Mouse (Mus musculus): ENCODE measurements around the gene Rbm38.

The Rbm38 gene

GRCm38 (mm10) chr2:173017940-173018339, 2.4 kb upstream of the Rbm38 start:
- DNase-seq, result peak; percentile 57

GRCm38 (mm10) chr2:173018618-173019017, 1.7 kb upstream of the Rbm38 start:
- DNase-seq, result no peak

DNA sequence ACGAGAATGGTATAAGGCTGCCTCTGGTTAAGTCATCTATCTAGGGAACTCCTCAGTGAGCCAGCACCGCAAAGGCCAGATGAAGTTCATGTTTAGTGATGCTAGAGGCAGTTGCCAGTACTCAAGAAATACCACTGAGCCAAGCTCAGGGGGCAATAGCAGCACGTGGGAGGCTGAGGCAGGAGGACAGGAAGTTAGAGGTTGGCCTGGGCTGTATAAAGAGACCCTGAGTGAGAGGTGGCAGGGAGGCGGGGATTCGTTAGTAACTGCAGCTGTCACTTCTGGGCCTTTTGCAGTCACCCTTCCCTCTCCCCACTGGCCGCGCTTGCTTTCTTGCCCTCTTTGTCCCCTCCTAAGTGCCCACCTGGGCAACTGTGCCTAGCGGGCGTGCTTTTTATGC, 976 bp upstream of the Rbm38 start:
- peak; percentile 63 for DNase-seq

DNA sequence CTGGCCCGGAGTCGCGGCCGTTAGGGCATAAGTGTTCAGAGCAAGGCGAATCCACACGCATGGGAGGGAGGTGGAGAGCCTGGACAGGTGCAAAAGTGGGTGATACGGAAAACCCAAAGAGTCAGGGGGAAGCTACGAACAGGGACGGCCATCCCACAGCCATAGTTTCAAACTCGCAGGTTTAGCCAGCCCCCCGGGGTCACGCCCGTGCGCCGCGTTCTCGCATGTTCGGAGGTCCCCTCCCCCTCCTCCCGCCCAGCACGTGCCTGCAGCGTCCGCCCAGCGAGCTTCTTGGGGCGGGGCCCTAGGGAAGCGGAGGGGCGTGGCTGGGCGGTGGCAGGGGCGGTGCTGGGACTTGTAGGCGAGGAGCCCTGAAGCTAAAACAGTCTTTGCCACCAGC, 508 bp upstream of the Rbm38 start:
- peak; percentile 98 for DNase-seq

DNA sequence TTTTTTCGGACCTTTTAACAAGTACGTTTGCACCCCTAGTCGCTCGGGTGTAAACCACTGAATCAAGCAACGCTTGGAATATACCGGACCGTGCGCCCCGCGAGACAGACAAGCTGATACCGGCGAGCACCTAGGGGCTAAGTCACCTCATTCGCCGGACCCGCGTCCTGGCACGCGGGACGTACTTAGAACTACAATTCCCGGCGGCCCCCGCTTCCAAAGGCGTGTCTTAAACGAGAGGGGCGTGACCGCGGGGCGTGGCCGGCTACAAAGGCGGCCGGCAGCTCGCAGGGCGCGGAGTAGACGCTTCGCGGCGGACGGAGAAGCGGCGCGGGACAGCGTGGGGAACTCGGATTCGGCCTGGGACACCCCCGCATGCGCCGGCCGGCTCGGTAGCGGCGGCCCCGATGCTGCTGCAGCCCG, 1.3 kb downstream of the Rbm38 start:
- peak; percentile 97 for DNase-seq

DNA sequence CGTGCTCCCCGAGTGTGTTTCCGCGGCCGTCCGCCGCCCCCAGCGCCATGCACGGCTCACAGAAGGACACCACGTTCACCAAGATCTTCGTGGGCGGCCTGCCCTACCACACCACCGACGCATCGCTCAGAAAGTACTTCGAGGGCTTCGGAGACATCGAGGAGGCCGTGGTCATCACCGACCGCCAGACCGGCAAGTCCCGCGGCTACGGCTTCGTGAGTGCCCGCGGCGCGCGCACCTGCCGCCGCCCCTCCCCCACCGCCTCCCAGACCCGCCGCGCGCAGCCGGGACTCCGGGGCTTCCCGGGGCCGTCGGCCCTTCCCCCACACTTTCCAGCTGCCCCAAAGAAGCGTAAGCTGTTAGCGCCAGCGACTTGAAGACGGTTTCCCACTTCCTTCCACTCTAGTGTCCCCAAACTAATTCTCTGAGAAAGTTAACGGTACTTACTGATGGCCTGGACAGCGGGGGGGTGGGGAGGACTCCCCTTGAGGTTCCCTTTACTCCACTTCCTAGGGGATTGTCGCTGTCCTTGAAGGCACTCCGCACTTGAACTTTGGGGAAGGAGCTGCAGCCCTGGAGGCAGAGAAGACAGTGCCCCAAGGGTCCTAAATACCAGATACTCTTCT, 1.9 kb downstream of the Rbm38 start:
- peak; percentile 81 for DNase-seq

DNA sequence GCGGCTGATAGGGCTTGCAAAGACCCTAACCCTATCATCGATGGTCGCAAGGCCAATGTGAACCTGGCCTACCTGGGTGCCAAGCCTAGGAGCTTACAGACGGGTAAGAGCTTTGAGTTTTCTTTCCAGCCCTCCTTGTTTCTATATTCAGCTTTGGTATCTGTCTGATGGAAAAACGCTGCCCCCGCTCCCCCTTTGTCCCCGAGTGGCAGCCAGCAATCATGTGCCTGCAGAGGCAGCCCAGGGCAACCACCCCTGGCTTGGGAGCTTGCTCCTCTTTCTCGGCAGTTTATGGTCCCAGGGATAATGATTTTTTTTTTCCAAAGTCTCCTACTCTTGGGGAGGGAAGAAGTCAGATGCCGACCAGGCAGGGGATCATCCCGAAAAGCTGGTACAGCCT, 2.5 kb downstream of the Rbm38 start:
- peak; percentile 43 for DNase-seq

GRCm38 (mm10) chr2:173023371-173023851, 3.1 kb downstream of the Rbm38 start:
- DNase-seq, result peak; percentile 56

- DNase-seq, result no peak
Measured at GRCm38 (mm10) chr2:173023966-173024365, 3.7 kb downstream of the Rbm38 start.

- no peak for DNase-seq
Measured at GRCm38 (mm10) chr2:173024392-173024791, 4.1 kb downstream of the Rbm38 start.

GRCm38 (mm10) chr2:173024938-173025337, 4.6 kb downstream of the Rbm38 start:
- no peak for DNase-seq

GRCm38 (mm10) chr2:173026286-173026685, 6.0 kb downstream of the Rbm38 start:
- no peak for DNase-seq

DNA sequence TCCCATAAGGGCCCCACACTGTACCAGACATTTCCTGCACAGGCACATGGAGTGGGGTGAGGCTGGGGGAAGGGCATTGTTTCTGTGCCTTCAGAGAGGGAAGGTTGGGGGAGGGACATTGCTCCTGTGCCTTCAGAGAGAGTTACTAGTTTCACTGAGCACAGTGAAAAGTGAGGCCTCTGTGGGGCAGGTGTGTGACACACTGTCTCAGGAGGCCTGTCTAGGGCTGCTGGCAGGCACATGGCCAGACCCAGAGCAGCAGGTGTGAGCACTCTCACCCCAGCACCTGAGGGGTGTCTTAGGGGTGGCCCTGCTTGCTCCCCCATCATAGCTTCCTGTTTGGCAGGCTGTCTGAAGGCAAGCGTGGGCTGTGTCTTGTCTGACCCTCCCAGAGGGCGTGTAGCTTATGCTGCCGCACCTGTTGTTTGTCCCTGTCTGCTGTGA, 6.4 kb downstream of the Rbm38 start:
- peak; percentile 88 for DNase-seq

DNA sequence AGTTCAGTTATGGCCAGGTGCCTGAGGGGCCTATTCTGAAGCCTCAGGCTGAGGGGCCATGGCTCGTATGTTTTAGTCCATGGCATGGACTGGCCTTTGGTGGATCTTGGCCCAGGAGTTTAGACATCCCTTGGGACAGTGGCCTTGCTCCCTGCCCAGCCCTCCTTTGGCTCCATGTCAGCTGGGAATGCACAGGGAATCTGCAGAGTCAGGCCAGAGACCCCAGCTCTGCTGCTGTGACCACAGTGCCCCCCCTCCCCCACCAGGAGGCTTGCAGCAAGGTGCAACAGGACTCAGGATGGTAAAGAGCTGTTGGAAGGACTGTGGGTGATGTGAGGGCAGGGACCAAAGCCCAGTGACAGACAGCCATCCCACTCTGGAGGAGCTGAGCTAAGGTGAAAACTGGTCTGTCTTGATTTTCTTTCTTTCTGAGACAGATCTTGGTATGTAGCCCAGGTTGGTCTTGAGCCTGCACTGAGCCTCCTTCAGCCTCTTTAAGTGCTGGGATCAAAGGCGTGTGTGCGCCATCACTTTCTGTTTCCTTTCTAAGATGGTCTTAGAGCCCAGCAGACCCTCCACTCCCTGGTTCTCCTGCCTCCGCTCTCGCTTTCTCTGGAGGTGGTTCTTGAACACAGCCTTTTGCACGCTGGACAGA, 7.0 kb downstream of the Rbm38 start:
- DNase-seq, result peak; percentile 63

DNA sequence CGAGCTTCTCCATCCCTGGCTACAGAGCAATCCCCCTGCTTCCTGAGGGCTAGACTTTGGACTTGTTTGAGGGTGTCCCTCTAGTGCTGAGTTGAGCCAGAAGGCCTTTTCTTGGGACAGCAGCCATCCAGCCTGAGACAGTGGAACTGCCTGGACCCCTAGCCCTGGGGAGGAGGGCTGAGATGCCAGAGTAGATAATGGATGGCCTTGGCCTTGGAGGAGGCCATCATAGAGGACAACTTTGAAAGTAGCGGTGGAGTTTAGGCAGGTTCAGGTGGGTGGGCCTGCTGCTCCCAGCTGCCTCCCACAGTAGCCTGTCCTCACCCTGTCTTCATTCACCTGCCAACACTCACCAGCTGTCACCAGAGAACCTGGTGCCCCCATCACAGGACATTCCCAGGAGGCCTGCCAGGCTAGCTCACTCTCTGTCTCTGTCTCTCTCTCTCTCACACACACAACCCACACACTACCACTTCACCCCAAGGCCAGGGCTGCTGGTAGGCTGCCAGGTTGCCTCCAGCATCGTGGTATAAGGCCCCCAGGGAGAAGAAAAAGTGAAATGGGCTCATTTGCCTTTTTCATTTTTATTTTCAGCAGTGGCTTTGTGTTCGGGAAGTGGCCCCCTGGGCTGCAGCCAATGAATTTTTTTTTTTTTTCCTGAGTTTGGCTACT, 7.7 kb downstream of the Rbm38 start:
- peak; percentile 20 for DNase-seq

DNA sequence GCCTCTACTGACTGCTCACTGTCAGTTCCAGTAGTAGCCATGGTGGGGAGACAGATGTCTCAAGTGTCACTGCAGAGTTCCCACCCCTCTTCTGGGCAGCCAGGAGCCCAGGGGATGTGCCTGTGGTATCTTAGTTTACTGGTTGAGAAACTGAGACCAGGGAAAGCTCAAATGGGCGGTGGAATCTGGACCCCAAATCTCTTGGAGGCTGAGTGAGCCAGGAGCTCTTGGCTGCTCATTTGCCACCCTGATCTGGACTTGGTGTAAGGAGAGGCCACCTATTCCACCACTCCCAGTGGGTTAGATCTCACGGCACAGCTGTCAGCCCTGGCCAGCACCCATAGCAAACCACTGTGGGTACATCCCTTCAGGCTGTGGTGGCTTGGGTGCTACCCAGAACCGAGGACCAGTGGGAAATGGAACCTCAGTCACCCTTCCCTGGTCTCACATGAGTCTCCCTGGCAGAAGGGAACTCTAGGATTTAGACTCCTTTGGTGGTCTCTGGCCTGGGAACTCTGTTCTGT, 8.3 kb downstream of the Rbm38 start:
- peak; percentile 10 for DNase-seq

- DNase-seq, result no peak
Measured at GRCm38 (mm10) chr2:173030591-173031338, 10.5 kb downstream of the Rbm38 start.

- DNase-seq, result peak; percentile 71
Measured at GRCm38 (mm10) chr2:173033531-173033930, 13.2 kb downstream of the Rbm38 start.

DNA sequence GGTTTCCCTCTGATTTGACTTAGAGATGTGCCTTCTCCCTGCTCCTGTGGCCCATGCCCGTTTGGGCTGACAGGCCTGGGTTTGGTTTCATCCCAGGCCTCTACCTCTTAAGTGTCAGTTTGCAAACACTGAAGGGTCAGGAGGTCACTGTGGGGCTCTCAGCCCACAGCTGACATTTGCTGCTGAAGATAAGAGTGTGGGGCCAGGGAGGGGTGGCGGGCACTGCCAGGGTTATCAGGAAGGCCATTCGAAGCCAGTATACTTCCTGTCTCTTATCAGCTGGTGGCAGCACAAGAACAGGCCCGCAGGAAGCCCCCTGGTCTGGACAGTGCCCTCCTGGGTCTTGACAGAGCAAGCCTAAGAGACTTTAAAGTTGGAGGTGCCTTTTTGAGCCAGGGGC, 14.7 kb downstream of the Rbm38 start:
- no peak for DNase-seq

DNA sequence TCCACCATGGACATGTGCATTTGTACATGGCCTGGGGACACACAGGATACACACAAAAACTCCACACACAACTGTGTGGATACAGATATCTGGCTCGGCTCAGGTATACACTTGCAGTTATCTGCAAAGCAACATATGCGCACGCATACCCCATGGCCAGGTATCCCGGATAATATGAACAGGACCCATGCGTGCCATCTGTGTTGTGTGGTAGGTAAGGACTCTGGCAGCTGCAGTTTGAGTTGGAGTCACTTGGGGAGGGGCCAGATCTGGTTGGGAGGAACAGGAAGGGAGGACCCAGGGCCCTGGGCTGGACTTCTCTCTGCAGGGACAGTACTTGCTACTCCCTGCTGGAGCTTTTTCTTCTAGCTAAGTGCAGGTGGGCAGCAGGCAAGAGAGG, 15.4 kb downstream of the Rbm38 start:
- DNase-seq, result no peak

- DNase-seq, result no peak
Measured at GRCm38 (mm10) chr2:173036055-173036454, 15.8 kb downstream of the Rbm38 start.

GRCm38 (mm10) chr2:173036611-173037010, 16.3 kb downstream of the Rbm38 start:
- no peak for DNase-seq

- DNase-seq, result no peak
Measured at GRCm38 (mm10) chr2:173037347-173037746, 17.0 kb downstream of the Rbm38 start.

Data from thymus, postnatal 14 days (tissue).